Mouse (Mus musculus) frontal cortex, adult 2 months (tissue): Measurements from ENCODE around the gene Trim31. TPM values are rescaled to one million over a fixed set of nuclear protein-coding genes. Genes with fewer than 3 reads are reported as not detected.
A peak's percentile ranks its signal among the peaks of the same experiment; 100 is the strongest.

Experiments
- DNase-seq, 2 experiments: peaks; one replicate each; pipeline ENCODE4 v3.0.0; 2022; ENCODE audit warnings: low spot score in 1 of 2; ENCODE audit errors: extremely low spot score in 1 of 2
- polyA plus RNA-seq: library from polyadenylated mRNA; depleted of rRNA; stranded (reverse); fragments of >200 nt; gene quantifications from 2 replicates; pipeline ENCODE4 v1.2.3, GENCODE M21; 2012

The Trim31 gene
- polyA plus RNA-seq, 1 experiment, result not detected

DNA sequence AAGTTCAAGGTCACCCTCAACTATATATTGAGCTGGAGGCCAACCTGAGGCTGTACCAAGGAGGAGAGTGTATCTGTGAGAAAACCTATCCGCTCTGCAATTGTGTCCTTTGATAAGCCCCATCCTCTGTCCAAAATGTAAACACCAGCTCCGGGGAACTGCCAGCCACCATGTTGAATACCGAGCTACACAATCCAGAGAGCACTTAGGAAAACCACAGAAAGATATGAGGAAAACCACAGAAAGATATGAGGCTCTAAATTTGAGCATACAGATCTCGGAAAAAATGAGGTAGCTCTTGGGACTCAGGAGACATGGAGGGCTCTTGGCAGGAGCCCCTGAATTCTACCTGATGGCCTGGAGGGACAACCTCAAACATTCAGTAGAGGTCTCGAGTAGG lies 4.5 kb upstream of the Trim31 start:
- no peak for DNase-seq

DNA sequence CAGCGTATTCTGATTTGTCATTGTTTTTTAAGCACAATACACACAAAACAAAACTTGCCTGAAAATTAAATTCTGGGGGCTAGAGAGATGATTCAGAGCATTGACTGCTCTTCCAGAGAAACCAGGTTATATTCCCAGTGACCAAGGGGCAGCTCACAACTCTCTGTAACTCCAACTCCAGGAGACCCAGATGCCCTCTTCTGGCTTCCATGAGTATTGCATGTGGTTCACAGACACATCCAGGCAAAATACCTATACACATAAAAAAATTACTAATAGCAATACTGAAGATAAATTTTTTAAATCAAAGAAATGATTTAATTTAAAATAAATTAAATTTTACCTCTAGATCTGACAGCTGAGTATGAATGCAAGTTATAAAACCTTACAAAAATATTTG lies 1.3 kb upstream of the Trim31 start:
- peak in 1 of 2 experiments; percentile 64 for DNase-seq

DNA sequence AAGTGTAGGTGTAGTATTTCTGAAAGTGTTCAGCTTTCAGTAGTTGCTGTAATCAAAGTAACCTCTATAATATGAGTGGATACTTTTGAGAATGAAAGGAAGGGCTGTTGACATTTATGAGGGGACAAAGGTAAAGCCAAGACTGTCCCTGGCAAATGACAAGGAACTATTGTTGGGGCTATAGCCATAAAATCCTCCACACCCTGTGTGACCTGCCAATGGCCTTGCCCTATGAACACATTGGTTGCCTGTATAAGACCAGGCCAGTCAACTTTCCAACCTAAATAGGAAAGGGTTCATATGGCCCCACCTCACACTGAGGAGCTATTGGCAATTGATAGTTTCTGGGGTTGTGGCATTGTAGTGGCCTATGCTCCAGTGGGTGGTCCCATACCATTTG lies 853 bp upstream of the Trim31 start:
- DNase-seq, result no peak

DNA sequence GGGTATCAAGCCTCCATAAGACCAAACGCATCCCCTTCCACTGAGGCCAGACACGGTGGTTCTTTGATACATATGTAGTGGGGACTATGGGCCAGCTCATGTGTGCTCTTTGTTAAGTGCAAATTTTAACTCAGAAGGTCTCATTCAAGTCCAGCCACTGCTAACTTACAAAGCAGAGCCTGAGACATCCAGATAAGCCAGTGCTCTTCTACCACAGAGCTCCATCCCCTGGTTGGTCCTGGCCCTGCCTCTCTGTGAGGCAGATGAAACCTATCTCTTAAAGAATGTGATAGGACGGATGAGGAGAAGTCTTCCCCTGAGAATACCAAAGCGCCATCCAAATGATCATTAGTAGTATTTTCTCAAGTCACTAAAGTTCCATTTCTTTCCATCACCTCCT lies 1.5 kb downstream of the Trim31 start:
- DNase-seq, result no peak

DNA sequence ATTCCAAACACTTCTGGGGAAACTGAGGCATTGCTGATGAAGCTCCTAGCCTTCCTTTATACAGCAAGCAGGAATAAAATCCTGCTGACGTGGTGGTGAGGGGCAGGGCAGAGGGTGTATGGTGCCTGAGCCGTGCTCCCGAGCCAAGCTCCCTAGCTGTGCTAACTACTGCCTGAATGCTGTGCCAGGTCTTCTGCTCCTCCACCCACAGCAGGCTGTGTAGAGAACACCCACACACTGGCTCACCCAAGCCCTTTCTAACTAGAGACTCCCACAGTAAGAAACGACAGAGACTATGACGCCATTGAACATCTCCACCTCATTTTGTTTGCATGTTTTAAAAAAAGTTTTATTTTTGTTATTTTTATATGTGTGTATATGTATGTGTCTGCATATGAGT lies 2.1 kb downstream of the Trim31 start:
- DNase-seq, result peak in 1 of 2 experiments; percentile 61

DNA sequence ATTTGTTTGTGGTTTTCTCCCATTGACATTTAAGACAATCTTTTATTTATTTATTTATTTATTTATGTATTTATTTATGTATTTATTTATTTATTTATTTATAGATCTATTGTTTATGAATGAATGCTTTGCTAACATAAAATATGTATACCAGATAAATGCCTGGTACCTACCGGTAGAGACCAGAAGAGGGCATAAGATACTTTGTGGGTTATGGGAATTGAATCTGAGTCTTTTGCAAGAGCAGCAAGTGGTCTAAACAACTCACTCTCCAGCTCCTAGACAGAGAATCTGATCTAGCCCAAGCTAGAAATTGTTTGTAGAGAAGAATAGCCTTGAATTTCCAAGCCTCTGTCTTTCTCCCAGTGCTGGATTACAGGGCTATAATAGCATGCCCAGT lies 2.8 kb downstream of the Trim31 start:
- no peak for DNase-seq

DNA sequence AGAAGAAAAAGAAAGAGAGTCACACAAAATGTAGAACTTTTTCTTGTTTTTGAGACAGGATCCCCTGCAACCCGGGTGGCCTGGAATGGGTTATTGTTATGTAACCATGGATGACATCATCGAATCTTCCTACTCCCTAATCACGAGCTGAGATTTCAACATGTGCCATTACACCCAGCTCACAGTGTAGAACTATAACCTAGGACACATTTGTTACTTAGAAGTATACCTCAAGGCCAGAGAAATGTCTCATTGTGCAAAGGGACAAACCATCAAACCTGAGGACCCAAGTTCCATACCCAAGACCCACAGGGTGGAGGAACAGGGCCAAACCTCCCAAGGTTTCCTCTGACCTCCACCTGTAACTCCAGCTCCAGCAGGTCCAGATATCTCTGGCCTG lies 5.7 kb downstream of the Trim31 start:
- DNase-seq, result no peak

DNA sequence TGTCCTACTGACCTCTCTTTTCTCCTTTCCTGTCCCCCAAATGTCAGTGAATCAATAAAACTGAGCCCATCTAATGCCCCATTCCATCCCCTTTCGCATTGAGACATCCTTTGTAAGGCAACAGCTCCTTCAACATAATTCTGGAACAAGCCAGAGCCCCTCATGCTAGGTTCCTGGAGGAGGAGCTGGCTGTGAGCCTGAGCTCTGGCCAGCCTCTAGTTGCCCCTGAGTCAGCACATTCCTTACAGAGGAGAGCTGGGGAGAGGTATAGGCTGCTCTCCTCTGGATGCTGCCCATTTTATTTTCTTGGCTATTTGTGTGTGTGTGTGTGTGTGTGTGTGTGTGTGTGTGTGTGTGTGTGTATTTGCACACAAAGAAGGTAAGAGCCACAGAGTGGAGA lies 10.3 kb downstream of the Trim31 start:
- no peak for DNase-seq

DNA sequence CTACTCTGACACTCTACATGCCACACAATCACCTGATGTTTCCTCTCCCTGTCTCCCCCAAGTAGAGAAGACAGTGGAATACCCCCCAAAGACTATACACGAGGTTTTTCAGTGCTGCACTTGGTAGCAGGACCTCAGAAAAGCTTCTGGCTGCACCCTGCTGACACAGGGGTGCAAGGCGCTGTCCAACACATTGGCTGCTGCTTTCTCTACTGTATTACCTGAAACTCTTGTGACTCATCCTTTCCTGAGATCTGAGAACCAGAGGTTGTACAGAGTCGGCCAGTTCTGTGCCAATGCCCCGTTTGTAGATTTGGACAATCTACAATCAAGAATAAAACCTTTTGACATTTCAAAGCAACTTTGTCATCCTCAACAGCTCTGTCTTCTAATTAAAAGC lies 11.9 kb downstream of the Trim31 start:
- no peak for DNase-seq

DNA sequence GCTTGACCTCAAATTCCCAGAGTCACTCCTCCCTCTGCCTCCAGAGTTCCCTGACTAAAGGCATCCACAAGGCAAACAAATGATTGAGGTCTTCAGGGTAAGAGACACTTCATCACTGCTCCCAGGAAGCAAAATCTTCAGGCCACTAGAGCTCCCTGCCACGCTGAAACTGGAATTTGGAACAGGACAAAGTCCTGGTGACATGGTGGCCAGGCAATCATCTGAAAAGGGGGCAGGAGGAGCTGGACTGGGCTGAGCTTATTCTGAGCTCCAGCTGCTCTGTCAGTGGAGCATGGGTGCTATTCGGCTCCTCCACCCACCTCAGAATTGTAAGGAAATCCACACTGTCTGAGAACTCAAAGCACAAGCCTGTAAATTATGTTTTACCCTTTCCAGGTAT lies 14.1 kb downstream of the Trim31 start:
- DNase-seq, result no peak

DNA sequence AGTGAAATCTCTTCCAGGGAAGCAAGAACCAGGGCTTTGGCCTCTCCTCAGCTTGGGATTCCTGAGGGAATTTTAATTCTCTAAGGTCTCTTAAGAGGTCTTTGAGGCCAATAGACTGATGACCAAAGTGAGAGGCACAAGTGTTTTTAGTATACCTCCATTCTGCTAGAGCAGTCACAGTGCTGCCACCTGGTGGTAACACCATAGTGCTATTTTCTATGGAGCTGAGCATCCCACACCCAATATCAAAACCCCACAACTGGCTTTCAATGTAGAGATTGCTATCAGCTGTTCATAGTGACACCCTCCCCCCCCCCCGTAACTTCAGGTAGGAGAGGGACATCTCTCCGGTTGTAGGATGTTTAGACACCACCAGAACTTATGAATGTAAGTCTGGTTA lies 16.2 kb downstream of the Trim31 start:
- DNase-seq, result peak; percentile 53 to 90

DNA sequence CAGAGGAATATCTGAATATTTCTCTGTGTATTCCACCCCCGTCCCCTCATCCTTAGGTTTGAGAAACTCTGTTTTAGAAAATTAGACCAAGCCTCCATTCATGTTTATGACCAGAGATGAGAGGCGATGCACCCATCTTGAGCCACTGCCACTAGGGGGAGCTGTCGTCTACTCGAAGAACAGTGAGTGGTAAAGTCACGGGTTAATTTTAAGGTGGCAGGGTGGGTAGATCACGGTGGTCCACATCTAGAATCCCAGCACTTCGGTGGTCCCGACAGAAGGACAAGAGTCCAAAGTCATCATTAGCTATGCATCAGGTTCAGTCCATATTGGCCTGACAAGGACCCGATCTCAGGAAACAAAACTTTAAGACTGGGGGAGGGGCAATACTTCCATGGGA lies 17.2 kb downstream of the Trim31 start:
- DNase-seq, result peak in 1 of 2 experiments; percentile 81

DNA sequence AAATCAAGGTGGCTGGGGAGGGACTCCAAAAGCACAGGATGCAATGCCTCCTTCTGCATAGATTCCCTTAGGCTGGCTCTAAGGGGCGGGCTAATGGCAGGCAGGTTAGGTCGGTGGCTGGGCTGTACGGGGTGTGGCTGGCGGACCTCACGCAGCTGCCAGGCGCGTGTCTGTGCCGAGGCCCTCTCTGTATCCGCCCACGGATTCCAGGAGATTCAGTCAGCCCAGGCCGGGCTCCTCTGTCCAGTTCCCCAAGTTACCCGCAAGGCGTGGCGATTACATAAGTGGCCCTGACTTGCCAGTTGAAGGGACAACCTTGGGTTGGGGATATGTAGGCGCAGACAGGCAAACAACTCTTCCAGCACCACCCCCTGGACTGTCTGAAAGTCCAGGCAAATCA lies 22.3 kb downstream of the Trim31 start:
- DNase-seq, result no peak

DNA sequence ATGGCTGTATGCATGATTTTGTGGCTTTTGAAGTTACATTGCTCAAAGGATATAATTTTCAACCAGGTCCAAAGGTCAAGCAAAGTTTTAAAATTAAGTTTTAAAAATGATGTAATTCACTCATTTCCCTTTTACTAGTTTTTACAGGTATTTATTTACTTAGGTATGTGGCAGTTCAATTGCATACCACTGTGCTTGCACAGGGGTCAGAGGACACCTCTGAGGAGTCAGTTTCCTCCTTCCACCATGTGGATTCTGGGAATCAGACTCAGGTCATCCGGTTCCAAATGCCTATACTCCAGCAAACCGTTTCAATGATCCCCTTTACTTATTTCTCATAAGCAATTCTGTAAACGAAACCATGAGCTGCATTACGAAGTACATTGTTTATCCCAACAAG lies 24.8 kb downstream of the Trim31 start:
- DNase-seq, result no peak

DNA sequence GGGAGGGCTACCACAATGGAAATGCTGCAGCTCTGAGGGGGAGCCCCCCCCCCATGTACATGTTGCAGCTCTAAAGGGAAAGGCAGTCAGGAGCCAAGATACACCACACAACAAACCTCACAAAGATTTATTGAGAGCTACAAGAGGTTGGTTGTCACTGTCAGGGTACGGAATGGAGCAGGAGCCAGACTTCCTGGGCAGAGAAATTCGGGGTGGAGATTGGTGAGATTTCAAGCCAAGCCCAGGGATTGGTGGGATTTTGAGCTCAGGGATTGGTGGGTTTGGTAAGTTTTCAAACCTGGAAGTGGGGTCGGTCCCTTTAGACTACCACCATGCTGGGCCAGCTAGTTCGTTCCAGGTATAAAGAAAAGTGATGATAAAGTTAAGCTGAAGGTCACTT lies 25.6 kb downstream of the Trim31 start:
- no peak for DNase-seq

DNA sequence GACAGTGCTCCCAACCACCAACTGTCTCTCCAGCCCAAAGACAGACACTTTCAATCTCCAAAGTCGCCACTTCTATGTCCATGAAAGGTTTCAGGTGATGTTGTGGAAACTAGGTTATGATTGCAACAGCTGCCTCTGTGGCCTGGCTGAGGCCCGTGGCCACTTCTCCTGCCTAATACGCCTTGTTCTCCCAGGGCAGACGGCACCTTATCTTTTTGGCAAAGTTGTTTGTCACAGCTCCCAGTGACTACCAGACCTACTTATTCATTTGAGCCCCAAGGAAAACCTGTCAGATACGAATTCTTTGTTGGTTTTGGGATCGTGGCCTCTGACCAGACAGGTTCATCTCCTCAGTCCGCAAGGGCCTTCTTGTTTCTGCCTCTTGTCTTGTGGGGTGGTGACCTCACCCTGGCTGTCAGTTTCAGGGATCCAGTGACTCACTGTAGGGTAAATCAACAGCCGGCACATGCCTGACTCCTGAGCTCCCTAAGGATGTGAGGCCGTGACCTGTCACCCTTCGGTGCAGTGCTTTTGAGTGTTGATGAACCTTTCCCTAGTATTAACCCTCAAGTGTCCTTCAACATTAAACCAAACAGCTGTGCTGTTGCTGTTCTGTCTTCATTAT lies 29.7 kb downstream of the Trim31 start:
- DNase-seq, result no peak

DNA sequence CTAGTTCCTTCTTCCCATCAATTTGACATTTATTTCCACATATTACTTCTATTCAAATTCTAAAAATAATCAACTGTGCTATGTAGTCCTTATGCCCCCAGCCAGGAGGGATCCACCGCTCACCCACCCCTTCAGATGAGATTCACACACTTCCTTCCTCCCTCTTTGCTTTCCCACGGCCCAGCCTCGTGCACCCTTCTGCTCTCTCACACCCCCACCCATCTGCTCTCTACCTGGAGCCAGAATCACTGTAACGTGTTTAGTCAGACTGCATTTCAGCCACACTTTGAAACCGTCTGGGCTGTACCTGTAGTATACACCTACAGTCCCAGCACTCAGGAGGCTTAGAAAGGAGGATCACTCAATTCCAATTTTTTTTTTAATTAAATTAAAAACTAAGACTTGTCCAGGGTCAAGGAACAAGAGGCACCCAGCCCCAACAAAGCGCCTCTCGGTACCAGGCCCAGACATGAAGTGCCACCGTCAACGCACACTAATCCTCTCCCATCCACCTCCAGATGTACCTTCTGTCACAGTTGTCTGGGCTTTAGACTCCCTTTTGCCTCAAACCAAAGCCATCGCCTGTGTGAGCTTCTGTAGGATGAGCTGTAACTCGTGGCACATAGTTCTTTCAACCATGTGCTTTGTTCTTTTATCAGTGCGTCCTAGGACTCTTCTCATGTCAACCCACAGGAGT lies 31.5 kb downstream of the Trim31 start:
- DNase-seq, result peak in 1 of 2 experiments; percentile 45

DNA sequence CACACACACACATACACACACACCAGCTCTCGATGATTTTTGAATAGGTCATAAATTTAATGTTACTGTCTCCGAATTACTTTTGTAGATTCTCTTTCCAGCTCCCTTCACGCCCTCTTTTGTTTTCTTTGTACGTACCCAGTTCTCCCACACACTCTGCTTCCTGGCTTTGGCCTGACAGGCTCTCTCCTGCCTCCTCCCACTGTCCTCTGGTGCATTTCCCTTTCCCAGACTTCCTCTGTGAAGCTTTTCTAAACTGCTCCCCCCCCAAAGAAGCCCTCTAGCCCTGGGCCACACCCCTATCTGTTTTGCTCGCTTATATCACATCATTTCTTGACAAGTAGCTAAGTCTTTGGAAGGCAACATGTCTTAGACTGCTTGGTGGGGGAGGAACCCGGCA lies 32.3 kb downstream of the Trim31 start:
- no peak for DNase-seq

DNA sequence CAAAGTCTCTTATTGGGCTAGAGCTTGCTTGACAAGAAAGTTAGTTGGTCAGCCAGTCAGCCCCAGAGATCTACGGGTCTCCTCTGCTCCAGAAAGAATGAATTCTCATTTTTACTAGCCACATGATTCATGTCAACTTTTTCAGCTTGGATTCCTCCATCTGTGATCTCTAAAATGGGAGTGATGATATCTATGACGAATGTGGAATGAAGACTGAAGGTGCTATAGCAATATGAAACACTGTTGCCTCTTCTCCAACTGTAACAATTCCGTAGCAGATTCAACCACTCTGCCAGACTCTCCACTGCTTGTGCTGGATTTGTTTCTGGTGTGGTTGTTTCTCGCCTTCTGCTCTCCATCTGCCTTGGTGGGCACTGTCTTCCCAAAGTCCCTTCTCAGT lies 33.2 kb downstream of the Trim31 start:
- peak in 1 of 2 experiments; percentile 58 for DNase-seq

DNA sequence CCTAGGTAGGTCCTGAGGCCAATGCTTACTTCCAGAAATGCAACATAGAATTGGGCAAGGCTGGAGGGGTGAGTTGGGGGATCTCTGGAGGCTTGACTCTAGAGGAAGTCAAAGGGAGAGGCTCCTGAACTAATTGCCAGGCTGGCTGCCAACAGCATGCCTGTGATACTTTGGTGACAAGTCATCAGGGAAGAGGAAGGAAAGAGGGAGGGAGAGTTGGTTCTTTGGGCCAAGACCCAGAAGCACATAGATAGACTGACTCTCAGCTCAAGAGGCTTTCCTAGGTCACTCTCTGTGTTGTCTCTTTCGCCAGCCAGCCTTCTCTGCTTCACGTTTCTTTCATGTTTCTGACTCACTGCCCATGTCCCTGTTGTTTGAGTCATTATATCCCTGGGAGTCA lies 33.9 kb downstream of the Trim31 start:
- DNase-seq, result no peak

DNA sequence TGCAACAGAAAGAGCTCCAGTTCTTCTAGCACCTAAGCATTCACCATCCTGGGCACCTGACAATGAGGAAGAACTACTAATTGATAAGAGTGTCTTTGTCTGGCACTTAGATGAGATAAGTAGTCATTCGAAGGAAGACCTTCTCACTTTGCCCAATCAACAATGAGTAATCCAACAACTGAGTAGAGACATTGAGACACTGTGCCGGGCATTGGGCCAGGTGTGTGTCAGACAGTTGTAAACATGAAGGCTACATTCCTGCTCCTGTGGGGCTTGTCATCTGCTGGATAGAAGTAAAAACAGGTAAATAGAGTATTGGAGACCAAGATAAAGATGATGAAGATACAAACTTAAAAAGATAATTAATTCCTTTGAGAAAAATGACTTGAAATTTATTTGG lies 40.1 kb downstream of the Trim31 start:
- DNase-seq, result no peak

DNA sequence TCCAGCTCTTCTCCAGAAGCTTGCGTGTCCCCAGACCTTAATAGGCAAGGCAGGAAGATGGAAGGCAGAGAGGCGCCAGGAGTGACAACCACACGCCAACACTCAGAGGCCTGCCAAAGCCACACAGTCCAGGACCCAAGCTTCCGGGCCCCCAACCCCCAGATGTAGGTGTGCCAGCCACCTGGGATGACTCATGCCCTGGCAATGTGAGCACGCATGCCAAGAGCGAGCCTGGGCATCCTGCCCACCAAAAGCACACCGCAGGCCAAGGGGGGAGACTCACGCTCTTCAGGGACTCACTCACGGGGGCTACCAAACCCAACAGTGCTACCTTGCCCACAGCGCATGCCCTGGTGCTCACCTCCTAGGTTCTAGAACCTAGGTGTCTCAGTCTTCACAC lies 44.5 kb downstream of the Trim31 start:
- peak in 1 of 2 experiments; percentile 76 for DNase-seq
